Mouse (Mus musculus): Measurements from ENCODE around the gene Zfp534.
"Not testable (repeated sequence)": the region's sequence is repeated elsewhere in the genome, so short reads cannot be mapped to it uniquely, and the experiment has no call there.

Gene Zfp534

DNA sequence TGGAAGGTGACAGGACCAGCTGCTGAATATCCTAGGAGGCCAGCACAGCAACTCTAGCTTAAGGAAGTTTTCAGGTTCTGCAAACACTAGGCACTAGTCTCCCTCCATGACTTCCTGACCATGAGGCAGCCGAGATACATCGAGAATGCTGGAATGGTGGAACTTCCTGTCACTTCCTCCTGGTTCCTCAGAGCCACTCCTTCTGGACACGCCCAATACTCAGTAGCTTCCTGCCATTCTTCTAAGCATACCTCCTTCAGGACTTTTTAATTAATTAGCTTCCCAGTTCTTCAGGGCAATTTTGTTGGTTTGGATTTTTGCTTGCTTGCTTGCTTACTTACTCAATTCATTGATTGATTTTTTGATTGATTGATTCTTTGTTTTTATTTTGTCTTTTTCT lies at the start of gene Zfp534:
Gene Zfp534, minus strand, starts transcription at position 101 of the 400 bp plus-strand sequence.
- not testable (repeated sequence) for DNase-seq

DNA sequence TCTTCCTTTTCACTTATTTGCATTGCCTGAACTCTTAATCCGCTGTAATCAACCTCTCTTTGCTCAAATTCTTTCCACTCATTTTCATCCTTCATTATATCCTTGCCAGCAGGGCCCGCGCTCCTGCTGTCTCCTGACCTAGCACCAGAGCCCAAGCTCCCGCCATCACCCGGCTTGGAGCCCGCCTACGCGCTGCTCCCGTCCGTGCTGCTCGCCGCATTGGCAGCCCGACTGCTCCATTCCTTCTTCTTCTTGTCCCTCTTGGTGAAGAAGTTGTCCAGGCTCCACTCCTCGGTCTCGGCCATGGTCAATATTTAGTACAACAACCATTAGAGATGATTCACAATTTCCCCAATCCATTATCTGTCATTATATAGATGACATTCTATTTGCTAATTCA lies 43.9 kb upstream of the Zfp534 start:
- DNase-seq = not testable (repeated sequence)

DNA sequence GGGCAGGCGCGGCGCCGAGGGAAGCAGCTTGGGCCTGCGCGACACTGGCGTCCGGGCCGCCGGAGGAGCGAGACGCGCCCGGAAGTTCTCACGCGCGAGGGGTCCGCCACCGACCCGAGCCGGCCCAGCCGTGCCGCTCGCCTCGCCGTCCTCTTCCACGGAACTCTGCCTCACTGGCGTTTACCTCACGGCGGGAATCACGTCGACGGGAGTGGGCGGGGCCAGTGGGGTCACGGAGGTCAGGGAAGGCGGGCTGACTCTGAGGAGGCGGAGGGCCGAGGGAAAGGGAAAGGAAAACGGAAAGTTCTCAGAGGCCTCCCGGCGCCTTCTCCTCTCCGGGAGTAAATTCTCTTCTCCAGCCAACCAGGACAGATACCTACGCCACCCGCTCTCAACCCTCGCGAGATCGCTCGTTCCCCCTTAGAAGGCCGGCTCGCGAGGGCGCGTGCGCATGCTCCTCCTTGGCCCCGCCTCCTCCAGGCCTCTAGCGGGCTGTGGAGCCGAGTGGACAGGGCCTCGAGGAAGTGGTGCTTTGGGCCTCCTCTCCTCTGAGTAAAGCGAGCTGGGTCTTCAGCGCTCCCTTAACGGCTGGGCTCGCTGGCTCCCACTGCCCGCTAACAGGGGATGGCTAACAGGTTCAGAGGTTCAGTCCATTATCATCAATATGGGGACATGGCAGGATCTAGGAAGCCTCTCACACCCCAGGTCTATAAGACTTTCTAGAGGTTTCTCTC lies 36.5 kb upstream of the Zfp534 start:
- DNase-seq = peak; percentile 3

DNA sequence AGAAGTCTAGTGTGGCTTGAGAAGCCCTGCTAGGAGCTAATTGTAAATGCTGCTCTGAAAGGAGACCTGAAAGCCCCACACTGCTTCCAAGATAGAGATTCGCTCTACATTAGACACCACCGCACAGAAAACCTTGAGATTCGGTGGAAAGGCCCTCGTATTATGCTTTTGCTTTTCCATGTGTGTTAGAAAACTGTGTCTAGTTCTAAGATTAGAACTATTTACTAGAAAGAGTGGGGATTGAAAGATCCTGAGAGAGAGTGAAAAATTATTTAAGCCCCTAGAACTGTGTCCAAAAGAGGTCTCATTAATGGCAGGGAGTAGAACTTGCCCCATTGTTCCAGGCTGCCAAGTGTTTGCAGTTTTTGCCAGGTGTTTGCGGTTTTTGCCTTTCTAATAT lies 47.1 kb downstream of the Zfp534 start:
- DNase-seq = not testable (repeated sequence)

DNA sequence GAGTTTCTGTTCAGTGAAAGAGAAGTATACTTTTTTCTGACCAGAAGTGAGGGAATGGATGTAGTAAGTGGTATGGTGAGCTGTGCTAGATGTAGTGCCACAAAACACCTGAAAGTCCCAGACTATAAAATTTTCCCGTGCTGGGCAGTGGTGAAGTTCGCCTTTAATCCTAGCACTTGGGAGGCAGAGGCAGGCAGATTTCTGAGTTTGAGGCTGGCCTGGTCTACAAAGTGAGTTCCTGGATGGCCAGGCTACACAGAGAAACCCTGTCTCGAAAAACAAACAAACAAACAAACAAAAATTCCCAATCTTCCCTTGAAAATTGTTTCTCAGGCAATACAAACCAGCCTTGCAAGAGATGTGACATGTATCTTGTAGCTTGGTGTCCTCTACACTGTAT lies 54.9 kb downstream of the Zfp534 start:
- not testable (repeated sequence) for DNase-seq

DNA sequence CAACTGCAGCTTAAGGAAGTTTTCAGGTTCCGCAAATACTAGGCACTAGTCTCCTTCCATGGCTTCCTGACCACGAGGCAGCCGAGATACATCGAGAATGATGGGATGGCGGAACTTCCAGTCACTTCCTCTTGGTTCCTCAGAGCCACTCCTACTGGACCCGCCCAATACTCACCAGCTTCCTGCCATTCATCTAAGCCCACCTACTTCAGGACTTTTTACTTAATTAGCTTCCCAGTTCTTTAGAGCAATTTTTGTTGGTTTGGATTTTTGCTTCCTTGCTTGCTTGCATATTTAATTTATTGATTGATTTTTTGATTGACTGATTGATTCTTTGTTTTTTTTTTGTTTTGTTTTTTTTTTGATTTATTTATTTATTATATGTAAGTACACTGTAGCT lies 59.9 kb downstream of the Zfp534 start, which contains the start of gene Zfp979:
Gene Zfp979, minus strand, starts transcription at position 101 of the 400 bp plus-strand sequence.
- not testable (repeated sequence) for DNase-seq

DNA sequence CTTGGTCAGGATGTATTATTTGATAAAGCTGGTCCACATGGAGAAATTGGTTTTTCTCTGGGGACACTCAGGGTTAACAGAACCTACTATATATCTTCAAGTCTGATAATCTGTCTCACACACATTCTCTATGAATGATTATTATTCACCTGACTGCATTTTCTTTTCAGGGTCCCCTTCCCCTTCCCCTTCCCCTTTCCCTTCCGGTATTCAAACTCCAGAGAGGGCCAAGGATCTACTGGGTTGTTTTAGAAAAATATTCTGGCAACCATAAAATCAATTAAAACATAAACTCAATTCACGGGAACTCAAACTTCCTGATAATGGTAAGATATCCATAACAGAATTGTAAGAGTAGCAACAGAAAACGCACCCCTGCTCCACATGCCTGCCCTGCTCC lies 60.4 kb downstream of the Zfp534 start:
- not testable (repeated sequence) for DNase-seq

DNA sequence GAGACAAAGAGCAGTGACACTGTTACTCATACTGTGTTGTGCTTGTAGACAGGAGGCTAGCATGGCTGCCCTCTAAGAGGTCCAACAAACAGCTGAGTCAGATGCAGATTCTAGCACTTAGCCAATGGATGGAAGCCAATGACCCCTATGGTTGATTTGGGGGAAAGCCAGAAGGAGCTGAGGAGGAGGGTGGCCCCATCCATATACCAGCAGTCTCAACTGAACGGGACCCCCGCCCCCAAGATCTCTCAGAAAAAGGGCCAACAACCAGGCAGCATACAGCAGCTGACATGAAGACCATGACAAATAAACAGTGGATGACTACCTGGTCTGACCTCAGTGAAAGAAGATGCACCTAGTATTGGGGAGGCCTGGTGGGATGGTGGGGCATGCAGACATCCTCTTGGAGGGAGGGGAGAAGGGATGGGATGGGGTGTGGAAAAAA lies 68.5 kb downstream of the Zfp534 start:
- DNase-seq = not testable (repeated sequence)

Measured in right cerebral cortex, postnatal 4 days (tissue).